Mouse (Mus musculus) stomach, embryonic 16.5 days (tissue): Measurements from ENCODE around the gene Chd4. TPM values are rescaled to one million over a fixed set of nuclear protein-coding genes. Genes with fewer than 3 reads are reported as not detected.

Source experiments
- ATAC-seq: fragments of 200-750 bp; cut with Nextera tagmentation; 2 replicates; pipeline ENCODE4 v1.8.0; 2017; ENCODE audit warnings: moderate number of reproducible peaks, moderate TSS enrichment; ENCODE audit not compliant: insufficient read depth, low FRiP score
- H3K27ac ChIP-seq: fragments of 300-500 bp; sonication (generic); 2 replicates; pipeline ENCODE4 v1.5.1; 2014; ENCODE audit warnings: low read length
- H3K27me3 ChIP-seq: fragments of 300-500 bp; sonication (generic); 2 replicates; pipeline ENCODE4 v1.6.1; 2014; ENCODE audit warnings: low read length, control low read depth, mixed read lengths; ENCODE audit not compliant: control insufficient read depth, insufficient read depth
- H3K36me3 ChIP-seq: fragments of 300-500 bp; sonication (generic); 2 replicates; pipeline ENCODE4 v1.6.1; 2014; ENCODE audit warnings: low read length; ENCODE audit not compliant: control insufficient read depth, insufficient read depth
- H3K4me1 ChIP-seq: fragments of 300-500 bp; sonication (generic); 2 replicates; pipeline ENCODE4 v1.6.1; 2014; ENCODE audit warnings: low read length, control low read depth, mixed read lengths; ENCODE audit not compliant: control insufficient read depth, insufficient read depth
- H3K4me2 ChIP-seq: fragments of 300-500 bp; sonication (generic); 2 replicates; pipeline ENCODE4 v1.6.1; 2014; ENCODE audit warnings: low read depth, low read length, mixed read lengths
- H3K4me3 ChIP-seq: fragments of 300-500 bp; sonication (generic); replicated peaks from 2 replicates; pipeline ENCODE4 v1.5.1; 2014; ENCODE audit warnings: mild to moderate bottlenecking, low read length
- H3K9ac ChIP-seq: fragments of 300-500 bp; sonication (generic); 2 replicates; pipeline ENCODE4 v1.6.1; 2014; ENCODE audit warnings: low read length
- H3K9me3 ChIP-seq: fragments of 300-500 bp; sonication (generic); replicated peaks from 2 replicates; pipeline ENCODE4 v1.6.1; 2016; ENCODE audit warnings: low read length, control low read depth; ENCODE audit not compliant: control insufficient read depth
- WGBS: fragments of 180-500 bp; shearing (Covaris S2); extraction: QIAGEN DNeasy Blood & Tissue Kit; methylation state at CpG from one replicate; pipeline ENCODE4 v1.1.7; 2014; 5-methylcytosine and 5-hydroxymethylcytosine counted together
- polyA plus RNA-seq: library from polyadenylated mRNA; unstranded; fragments of >200 nt; fragmentation: Nextera tagmentation; extraction: Ambion mirVana; gene quantifications from 2 replicates; pipeline ENCODE4 v1.2.1, GENCODE M21; 2015

Gene Chd4
- polyA plus RNA-seq, 1 experiment from 2014 or later: 46.3 TPM

DNA sequence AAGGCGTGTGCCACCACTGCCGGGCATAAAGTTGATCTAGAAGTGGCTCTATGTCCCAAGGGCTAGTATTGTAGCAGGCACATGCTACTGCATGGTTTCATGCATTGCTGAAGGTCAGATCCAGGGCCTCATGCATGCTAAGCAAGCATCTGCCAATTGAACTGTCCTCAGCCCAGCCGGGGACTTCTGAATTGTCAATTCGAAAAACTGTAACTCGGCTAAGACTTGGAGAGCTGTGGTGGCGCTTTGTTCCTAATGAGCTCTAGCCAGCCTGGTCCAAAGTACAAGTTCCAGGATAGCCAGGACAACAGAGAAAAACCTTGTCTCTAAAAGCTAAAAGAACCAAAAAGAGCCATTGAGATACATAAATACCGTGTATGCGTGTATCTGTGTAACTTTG, 23.6 kb downstream of the Chd4 start:
- H3K36me3 ChIP-seq: peaks cover 51% of the 10 kb centered on the region
- no peak for ATAC-seq
- 94% methylated on average over 8 of the region's 8 CpGs for WGBS
- no peak overlapping the region for H3K27ac ChIP-seq
- no peaks in the 10 kb centered on the region for H3K27me3 ChIP-seq
- H3K9ac ChIP-seq: no peak overlapping the region
- no peaks in the 10 kb centered on the region for H3K9me3 ChIP-seq
- H3K4me1 ChIP-seq: no peaks in the 10 kb centered on the region
- H3K4me2 ChIP-seq: no peak overlapping the region
- no peak overlapping the region for H3K4me3 ChIP-seq

GRCm38 (mm10) chr6:125128724-125129123, 32.9 kb downstream of the Chd4 start:
- H3K36me3 ChIP-seq: peaks cover 8% of the 10 kb centered on the region
- 82% methylated on average over 12 of the region's 12 CpGs for WGBS

GRCm38 (mm10) chr6:125129710-125130402, 34.1 kb downstream of the Chd4 start:
- Histone ChIP-seq H3K36me3 (peaks cover 11% of the 10 kb centered on the region), H3K9ac (no peak overlapping the region), H3K27ac (no peak overlapping the region)

More at GRCm38 (mm10) chr6:125128724-125129123, 32.9 kb downstream of the Chd4 start:
- H3K27me3 ChIP-seq: no peaks in the 10 kb centered on the region
- no peak overlapping the region for H3K4me3 ChIP-seq
- peaks cover 4% of the 10 kb centered on the region; the same call in 1 of the 2 replicates for H3K4me1 ChIP-seq
- no peak overlapping the region for H3K9ac ChIP-seq
- H3K4me2 ChIP-seq: no peak overlapping the region
- no peaks in the 10 kb centered on the region for H3K9me3 ChIP-seq
- no peak overlapping the region for H3K27ac ChIP-seq
- no peak for ATAC-seq

GRCm38 (mm10) chr6:125131302-125132156, 35.7 kb downstream of the Chd4 start, which contains the start of gene Nop2:
Gene Nop2 (plus strand): TSS chr6:125131909.
- H3K36me3 ChIP-seq: peaks cover 16% of the 10 kb centered on the region
- peak within 1 kb of the TSS; percentile 92 for H3K4me2 ChIP-seq
- H3K9me3 ChIP-seq: no peaks in the 10 kb centered on the region
- WGBS: under 1% methylated on average over 66 of the region's 66 CpGs
- peak; percentile 97 for ATAC-seq
- peaks cover 4% of the 10 kb centered on the region; the same call in 1 of the 2 replicates for H3K4me1 ChIP-seq
- H3K9ac ChIP-seq: peak within 1 kb of the TSS; percentile 90
- peak within 1 kb of the TSS; percentile 90 for H3K27ac ChIP-seq
- peak within 1 kb of the TSS; percentile 88 for H3K4me3 ChIP-seq
- no peaks in the 10 kb centered on the region for H3K27me3 ChIP-seq

More at GRCm38 (mm10) chr6:125129710-125130402, 34.1 kb downstream of the Chd4 start:
- H3K4me1 ChIP-seq: peaks cover 4% of the 10 kb centered on the region; the same call in 1 of the 2 replicates
- H3K4me2 ChIP-seq: no peak overlapping the region
- no peak for ATAC-seq
- 89% methylated on average over 20 of the region's 20 CpGs for WGBS
- no peaks in the 10 kb centered on the region for H3K9me3 ChIP-seq
- no peak overlapping the region for H3K4me3 ChIP-seq
- no peaks in the 10 kb centered on the region for H3K27me3 ChIP-seq

DNA sequence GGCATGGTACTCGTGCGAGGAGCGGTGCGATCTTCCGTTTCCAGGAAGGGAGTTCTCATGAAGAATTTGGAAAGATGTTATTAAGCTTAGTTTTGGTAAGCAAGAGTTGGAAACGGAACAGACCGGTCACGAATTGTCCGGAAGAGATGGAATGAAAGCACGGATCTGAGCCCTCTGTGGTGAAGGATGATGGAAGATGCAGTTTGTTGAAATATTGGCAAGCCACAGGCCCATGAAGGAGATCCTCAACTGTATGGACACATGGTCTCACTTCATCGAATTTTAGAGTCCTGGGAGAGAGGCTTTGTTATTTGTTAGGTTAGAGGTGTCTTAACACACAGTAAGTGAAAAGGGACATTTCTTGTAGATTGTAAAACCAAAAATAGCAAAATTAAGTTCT, 36.7 kb downstream of the Chd4 start:
- Histone ChIP-seq H3K27me3 (no peaks in the 10 kb centered on the region), H3K9ac (peak overlapping the region; percentile 90), H3K27ac (peak overlapping the region; percentile 34), H3K4me3 (peak overlapping the region; percentile 88), H3K4me2 (peak overlapping the region; percentile 92), H3K36me3 (peaks cover 18% of the 10 kb centered on the region), H3K9me3 (no peaks in the 10 kb centered on the region), H3K4me1 (peaks cover 4% of the 10 kb centered on the region; the same call in 1 of the 2 replicates)
- WGBS: 7% methylated on average over 11 of the region's 11 CpGs
- ATAC-seq: no peak

- no peaks in the 10 kb centered on the region for H3K27me3 ChIP-seq
- H3K4me2 ChIP-seq: no peak overlapping the region
- 86% methylated on average over 19 of the region's 19 CpGs for WGBS
- H3K9ac ChIP-seq: no peak overlapping the region
- ATAC-seq: no peak
- H3K36me3 ChIP-seq: peaks cover 46% of the 10 kb centered on the region
- no peaks in the 10 kb centered on the region for H3K9me3 ChIP-seq
- H3K4me1 ChIP-seq: no peaks in the 10 kb centered on the region
- H3K4me3 ChIP-seq: no peak overlapping the region
- no peak overlapping the region for H3K27ac ChIP-seq
These were observed 41.4 kb downstream of the Chd4 start for GRCm38 (mm10) chr6:125137002-125137671.

DNA sequence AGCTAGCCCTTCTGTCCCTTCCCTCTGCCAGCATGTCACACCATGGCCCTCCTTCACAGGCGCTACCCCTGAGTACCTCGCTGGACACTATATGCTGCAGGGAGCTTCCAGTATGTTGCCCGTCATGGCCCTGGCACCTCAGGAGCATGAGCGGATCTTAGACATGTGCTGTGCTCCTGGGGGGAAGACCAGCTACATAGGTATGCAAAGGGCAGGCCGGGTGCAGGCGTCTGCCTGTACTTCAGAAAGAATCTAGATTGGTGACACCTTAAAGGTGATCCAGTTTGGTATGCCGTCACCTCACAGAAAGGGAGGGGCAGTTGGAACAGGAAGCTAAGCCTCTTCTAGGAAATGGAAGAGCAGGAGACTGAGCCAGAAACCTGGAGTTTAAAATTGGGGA, 44.0 kb downstream of the Chd4 start:
- H3K27ac ChIP-seq: no peak overlapping the region
- H3K4me1 ChIP-seq: no peaks in the 10 kb centered on the region
- H3K4me3 ChIP-seq: no peak overlapping the region
- WGBS: 91% methylated on average over 7 of the region's 7 CpGs
- no peak overlapping the region for H3K9ac ChIP-seq
- no peaks in the 10 kb centered on the region for H3K9me3 ChIP-seq
- no peaks in the 10 kb centered on the region for H3K27me3 ChIP-seq
- H3K4me2 ChIP-seq: no peak overlapping the region
- no peak for ATAC-seq
- H3K36me3 ChIP-seq: peaks cover 48% of the 10 kb centered on the region

DNA sequence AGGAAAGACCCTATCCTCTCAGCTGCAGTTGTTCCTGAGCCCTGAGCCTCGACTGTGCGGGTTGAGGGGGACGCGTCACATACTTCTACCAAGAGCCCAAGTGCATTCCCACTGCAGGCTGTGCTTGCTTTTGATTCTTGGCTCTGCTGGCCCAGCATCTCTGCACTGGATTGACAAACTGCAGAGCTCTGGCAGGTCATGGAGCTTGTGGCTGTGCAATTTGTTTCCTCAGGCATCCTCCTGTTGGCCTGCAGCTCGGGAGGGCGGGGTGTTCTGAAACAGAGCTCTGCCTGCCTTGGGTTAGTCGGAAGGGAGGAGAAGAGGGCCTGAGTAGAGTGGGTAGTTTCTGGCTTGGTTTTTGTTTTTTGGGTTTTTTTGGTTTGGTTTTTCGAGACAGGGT, 46.7 kb downstream of the Chd4 start:
- Histone ChIP-seq H3K4me1 (peaks cover 14% of the 10 kb centered on the region), H3K4me3 (no peak overlapping the region), H3K36me3 (peaks cover 35% of the 10 kb centered on the region), H3K27ac (no peak overlapping the region), H3K4me2 (no peak overlapping the region), H3K9me3 (no peaks in the 10 kb centered on the region), H3K27me3 (no peaks in the 10 kb centered on the region), H3K9ac (no peak overlapping the region)
- 90% methylated on average over 8 of the region's 8 CpGs for WGBS
- no peak for ATAC-seq
